In the genomic region with DNA sequence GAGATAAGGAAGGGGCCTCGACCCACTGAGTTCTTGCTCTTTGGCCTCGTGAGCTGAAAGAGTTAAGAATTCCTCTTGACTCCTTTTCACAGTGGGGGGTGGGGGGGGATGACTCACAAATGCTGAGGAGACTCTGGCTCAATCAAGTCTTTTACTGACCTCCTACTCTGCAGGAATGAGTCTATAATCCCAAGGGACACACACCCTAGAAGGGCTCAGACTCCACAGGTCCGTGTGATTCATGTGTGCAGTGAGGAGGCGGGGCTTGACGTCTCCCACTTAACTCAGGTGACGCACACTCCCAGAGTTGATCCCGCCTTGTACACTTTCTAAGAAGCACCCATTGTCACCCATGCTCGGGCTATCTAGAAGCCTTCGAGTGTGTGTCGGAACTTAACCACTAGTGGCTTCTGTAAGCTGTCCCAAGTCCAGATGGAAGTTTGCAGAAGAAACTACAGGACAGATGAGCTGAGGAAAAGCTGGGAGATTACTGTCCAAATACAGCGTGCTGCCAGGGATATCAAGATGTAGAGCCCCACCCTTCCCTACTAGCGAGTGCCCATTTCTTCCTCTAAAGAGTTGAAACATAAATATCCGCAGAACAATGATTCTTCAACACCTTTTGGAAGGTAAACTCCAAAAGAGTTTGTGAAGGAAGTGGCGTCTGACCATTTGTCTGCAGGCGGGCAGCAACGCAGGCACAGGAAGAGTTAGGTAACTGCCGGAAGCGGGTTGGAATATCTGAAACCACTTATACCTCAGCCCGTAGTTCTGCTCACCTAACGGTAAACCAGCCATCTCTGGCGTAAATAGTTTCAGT, we compare ENCODE assay signal across 8 mouse cellular contexts. TPM values are rescaled to one million over a fixed set of nuclear protein-coding genes. Genes with fewer than 3 reads are reported as not detected.
DNase-seq lines count a peak whose midpoint lies in the region; ATAC-seq and TF ChIP-seq lines count a peak whose summit lies in the region.
"Had no signal": no experiment of that assay in that cellular context is flagged by ENCODE, and none has a peak within 500 bp of the region (broad histone marks: within the 10 kb centered on the region; RNA-seq: fewer than 3 reads in every experiment).

No protein-coding gene starts in this region.

- ATAC-seq in hematopoietic stem cell, adult 5-6 weeks (replicated peaks in 1 of 2; ENCODE audit: insufficient read depth in 1 of 2, low FRiP score in 2 of 2, low TSS enrichment in 1 of 2, low read depth in 1 of 2, poor library complexity in 2 of 2, severe bottlenecking in 2 of 2), result peak; percentile 39 to 65; a peak in 3 of 4 replicates
- ATAC-seq in megakaryocyte, adult 5-6 weeks (ENCODE audit: poor library complexity, severe bottlenecking), result peak; percentile 80
- ATAC-seq: hindbrain, postnatal 0 days had no signal

- H3K36me3 ChIP-seq in C2C12 (ENCODE audit: control insufficient read depth, insufficient read depth), result no peaks in the 10 kb centered on the region

- peaks cover 1% of the 10 kb centered on the region for H3K79me3 ChIP-seq in C2C12 (ENCODE audit: low read depth)

- TF ChIP-seq CTCF in C2C12 (IDR thresholded peaks at IDR 0.05; ENCODE audit: control insufficient read depth, insufficient read depth, insufficient read length), result no peak

- no peak overlapping the region for H3K4me3 ChIP-seq in C2C12 (ENCODE audit: insufficient read depth, poor library complexity, severe bottlenecking)

- H3ac ChIP-seq in C2C12 (ENCODE audit: control insufficient read depth, insufficient read length, low read depth), result no peak overlapping the region

- peaks cover 24% of the 10 kb centered on the region for H3K79me2 ChIP-seq in C2C12 (ENCODE audit: control insufficient read depth, insufficient read depth)

- DNase-seq in ES-CJ7 (ENCODE audit: low read depth, low spot score), result peak; percentile 51
- DNase-seq in frontal cortex, postnatal 25 days (ENCODE audit: low spot score in 2 of 2), result no peak
- no peak for DNase-seq in right cerebral cortex, postnatal 10 days (ENCODE audit: low spot score in 2 of 2)
- DNase-seq in spleen, postnatal 10 days (ENCODE audit: low spot score in 2 of 2), result no peak

- H3K27me3 ChIP-seq in C2C12 (ENCODE audit: control insufficient read depth, insufficient read depth, insufficient read length), result no peaks in the 10 kb centered on the region

TF ChIP-seq in C2C12, 6 proteins besides CTCF, POLR2A, EP300 and RAD21:
- TF ChIP-seq MAX (IDR thresholded peaks at IDR 0.05) (peak; percentile 44), MYOG (IDR thresholded peaks at IDR 0.05; ENCODE audit: control insufficient read depth, extremely low read depth, insufficient read length) (no peak), USF1 (IDR thresholded peaks at IDR 0.05; ENCODE audit: low read depth) (no peak), FOSL1 (IDR thresholded peaks at IDR 0.05; ENCODE audit: insufficient read depth, low read length, poor library complexity, severe bottlenecking) (peak; percentile 79), CEBPB (IDR thresholded peaks at IDR 0.05; ENCODE audit: low read depth) (no peak), MYOD1 (IDR thresholded peaks at IDR 0.05; ENCODE audit: control insufficient read depth, insufficient read length, low read depth) (no peak)
TF ChIP-seq in C2C12: peak in this region for 2.

RNA-seq across cellular contexts. Expression of gene Dnmbp, which starts 23.2 kb away (rescaled TPM):
- 8.5 TPM for polyA plus RNA-seq in C2C12 (2012; fragmentation: generic; extraction: Trizol)
- 17.4 and 20.1 TPM in 2 replicates for total RNA-seq in hematopoietic stem cell, adult 5-6 weeks (2017)
- 5.4 and 7.2 TPM in 2 replicates for total RNA-seq in megakaryocyte, adult 5-6 weeks (2015)
- total RNA-seq in megakaryocyte, adult 5-6 weeks (2017), result 9.7 and 11.1 TPM in 2 replicates
